Mouse (Mus musculus) lung, postnatal 0 days (tissue): Measurements from ENCODE around the gene Inpp5b. TPM values are rescaled to one million over a fixed set of nuclear protein-coding genes. Genes with fewer than 3 reads are reported as not detected.
"Not testable (repeated sequence)": the region's sequence is repeated elsewhere in the genome, so short reads cannot be mapped to it uniquely, and the experiment has no call there.

Experiments used
- ATAC-seq: fragments of 200-750 bp; cut with Nextera tagmentation; 2 replicates; pipeline ENCODE4 v1.8.0; 2017; ENCODE audit warnings: moderate library complexity
- DNase-seq: peaks from one replicate; pipeline ENCODE4 v3.0.0-alpha.2; 2016; ENCODE audit warnings: low spot score
- H3K27ac ChIP-seq: fragments of 300-500 bp; sonication (generic); 2 replicates; pipeline ENCODE4 v1.5.1; 2014; ENCODE audit warnings: antibody characterized with exemption, mild to moderate bottlenecking, low read length, mixed read lengths
- H3K27me3 ChIP-seq: fragments of 300-500 bp; sonication (generic); replicated peaks from 2 replicates; pipeline ENCODE4 v1.6.1; 2014; ENCODE audit warnings: low read length, mixed read lengths; ENCODE audit not compliant: insufficient read depth
- H3K36me3 ChIP-seq: fragments of 300-500 bp; sonication (generic); 2 replicates; pipeline ENCODE4 v1.6.1; 2014; ENCODE audit warnings: low read length, mixed read lengths; ENCODE audit not compliant: insufficient read depth
- H3K4me1 ChIP-seq: fragments of 300-500 bp; sonication (generic); 2 replicates; pipeline ENCODE4 v1.6.1; 2014; ENCODE audit warnings: antibody characterized with exemption, low read depth, low read length, mixed read lengths; ENCODE audit not compliant: insufficient read depth
- H3K4me2 ChIP-seq: fragments of 300-500 bp; sonication (generic); replicated peaks from 2 replicates; pipeline ENCODE4 v1.6.1; 2014; ENCODE audit warnings: low read depth, mild to moderate bottlenecking, low read length, moderate library complexity, mixed read lengths
- H3K4me3 ChIP-seq: fragments of 300-500 bp; sonication (generic); 2 replicates; pipeline ENCODE4 v1.5.1; 2014; ENCODE audit warnings: low read depth, low read length
- H3K9ac ChIP-seq: fragments of 300-500 bp; sonication (generic); replicated peaks from 2 replicates; pipeline ENCODE4 v1.6.1; 2014; ENCODE audit warnings: low read depth, mild to moderate bottlenecking
- H3K9me3 ChIP-seq: fragments of 300-500 bp; sonication (generic); 2 replicates; pipeline ENCODE4 v1.6.1; 2016; ENCODE audit warnings: low read length, mixed read lengths
- CTCF ChIP-seq: IDR thresholded peaks from 2 replicates; pipeline ENCODE4 v1.5.1; 2016; ENCODE audit warnings: antibody characterized with exemption, mild to moderate bottlenecking
- EP300 ChIP-seq: IDR thresholded peaks from 2 replicates; pipeline ENCODE4 v1.6.1; 2016; ENCODE audit warnings: antibody characterized with exemption, mild to moderate bottlenecking, control low read depth
- WGBS: fragments of 180-500 bp; shearing (Covaris S2); extraction: QIAGEN DNeasy Blood & Tissue Kit; methylation state at CpG from one replicate; pipeline ENCODE4 v1.1.7; 2014; 5-methylcytosine and 5-hydroxymethylcytosine counted together
- polyA plus RNA-seq: library from polyadenylated mRNA; unstranded; fragments of >200 nt; fragmentation: Nextera tagmentation; extraction: Ambion mirVana; gene quantifications from 2 replicates; pipeline ENCODE4 v1.2.1, GENCODE M21; 2015

The Inpp5b gene
- polyA plus RNA-seq, 1 experiment from 2014 or later, result 59.6 TPM

- H3K4me1 ChIP-seq, result peaks cover 22% of the 10 kb centered on the region
- DNase-seq (peak; percentile 44), ATAC-seq (no peak)
- WGBS, result 10% methylated on average over 6 of the region's 6 CpGs
- peak overlapping the region; percentile 58 for H3K27ac ChIP-seq
- H3K27me3 ChIP-seq, result no peaks in the 10 kb centered on the region
- no peaks in the 10 kb centered on the region for H3K36me3 ChIP-seq
- no peak overlapping the region for H3K9ac ChIP-seq
- H3K4me3 ChIP-seq, result no peak overlapping the region
- no peaks in the 10 kb centered on the region for H3K9me3 ChIP-seq
- peak overlapping the region; percentile 19 for H3K4me2 ChIP-seq
- TF ChIP-seq CTCF (no peak), EP300 (no peak)
These were observed 37.5 kb upstream of the Inpp5b start for GRCm38 (mm10) chr4:124703881-124704796.

GRCm38 (mm10) chr4:124704797-124705474 lies 36.7 kb upstream of the Inpp5b start:
- Histone ChIP-seq H3K27ac (peak overlapping the region; percentile 58), H3K4me1 (peaks cover 22% of the 10 kb centered on the region), H3K9me3 (no peaks in the 10 kb centered on the region), H3K4me3 (no peak overlapping the region), H3K4me2 (no peak overlapping the region; the same call in 1 of the 2 replicates), H3K27me3 (no peaks in the 10 kb centered on the region), H3K9ac (no peak overlapping the region), H3K36me3 (no peaks in the 10 kb centered on the region)
- WGBS, result 12% methylated on average over 11 of the region's 11 CpGs
- ATAC-seq (peak; percentile 31), DNase-seq (peak; percentile 68)
- TF ChIP-seq CTCF (no peak), EP300 (peak; percentile 72; the same call in 1 of the 2 replicates)

GRCm38 (mm10) chr4:124705661-124706269 lies 35.9 kb upstream of the Inpp5b start:
- H3K27me3 ChIP-seq, result no peaks in the 10 kb centered on the region
- DNase-seq (no peak), ATAC-seq (no peak)
- H3K4me1 ChIP-seq, result peaks cover 21% of the 10 kb centered on the region; the same call in 1 of the 2 replicates
- no peak overlapping the region for H3K4me2 ChIP-seq
- no peaks in the 10 kb centered on the region for H3K9me3 ChIP-seq
- no peak overlapping the region for H3K9ac ChIP-seq
- WGBS, result 77% methylated on average over 23 of the region's 23 CpGs
- peak overlapping the region; percentile 58 for H3K27ac ChIP-seq
- H3K36me3 ChIP-seq, result no peaks in the 10 kb centered on the region
- no peak for TF ChIP-seq CTCF
- H3K4me3 ChIP-seq, result no peak overlapping the region

- H3K36me3 ChIP-seq, DNase-seq, H3K27me3 ChIP-seq, H3K9ac ChIP-seq, H3K4me3 ChIP-seq, H3K4me2 ChIP-seq, ATAC-seq, H3K27ac ChIP-seq, H3K9me3 ChIP-seq: not testable (repeated sequence)
- H3K4me1 ChIP-seq, result peaks cover 21% of the 10 kb centered on the region; the same call in 1 of the 2 replicates
- WGBS, result 88% methylated on average over 22 of the region's 25 CpGs
These were observed 34.1 kb upstream of the Inpp5b start for GRCm38 (mm10) chr4:124707381-124708199.

GRCm38 (mm10) chr4:124708200-124708517 lies 33.5 kb upstream of the Inpp5b start:
- H3K4me1 ChIP-seq, result peaks cover 21% of the 10 kb centered on the region; the same call in 1 of the 2 replicates
- H3K27ac ChIP-seq, result peak overlapping the region; percentile 88
- H3K36me3 ChIP-seq, DNase-seq, H3K4me3 ChIP-seq, H3K9me3 ChIP-seq, ATAC-seq, H3K27me3 ChIP-seq, H3K9ac ChIP-seq: not testable (repeated sequence)
- H3K4me2 ChIP-seq, result peak overlapping the region; percentile 74; the same call in 1 of the 2 replicates
- 12% methylated on average over 1 of the region's 1 CpGs for WGBS
